In genomic region chr17:25083444-25083931, GRCm38 (mm10) we compare ENCODE assay signal across 8 mouse cellular contexts. TPM values are rescaled to one million over a fixed set of nuclear protein-coding genes. Genes with fewer than 3 reads are reported as not detected.
DNase-seq lines count a peak whose midpoint lies in the region; ATAC-seq and TF ChIP-seq lines count a peak whose summit lies in the region.

TSS of gene Tmem204 (minus strand) at chr17:25083591.

- no peak within 1 kb of the TSS for H3K9ac ChIP-seq in intestine, postnatal 0 days (ENCODE audit: low read depth, low read length)

- peak; percentile 46 for DNase-seq in ZHBTc4 (ENCODE audit: low read depth, low spot score)
- peak; percentile 90 for DNase-seq in embryo, embryonic 10.5 days (ENCODE audit: low spot score)
- DNase-seq in gonadal fat pad, adult 2 months (ENCODE audit: low read depth): no peak
- peak; percentile 71 to 77 for DNase-seq in lung, adult 18-20 months
- DNase-seq in cerebellum, postnatal 25 days: no peak
- DNase-seq in thymus, postnatal 14 days: no peak

- no peak within 1 kb of the TSS; the same call in 1 of the 2 replicates for H3K4me2 ChIP-seq in intestine, postnatal 0 days (replicated peaks; ENCODE audit: low read depth)

- peak; percentile 68 for ATAC-seq in intestine, postnatal 0 days

- H3K9me3 ChIP-seq in intestine, postnatal 0 days (ENCODE audit: control insufficient read depth): no peaks in the 10 kb centered on the region

- H3K36me3 ChIP-seq in intestine, postnatal 0 days (ENCODE audit: control insufficient read depth, insufficient read depth): peaks cover 3% of the 10 kb centered on the region
- peaks cover 2% of the 10 kb centered on the region; the same call in 1 of the 2 replicates for H3K36me3 ChIP-seq in small intestine, adult 2 months (ENCODE audit: control insufficient read depth, insufficient read depth, low read length)

- H3K4me1 ChIP-seq in intestine, postnatal 0 days (replicated peaks; ENCODE audit: control insufficient read depth, insufficient read depth, low read length): no peaks in the 10 kb centered on the region
- H3K4me1 ChIP-seq in small intestine, adult 2 months (ENCODE audit: control insufficient read depth, insufficient read depth, insufficient read length, low read length): 0 out of 2 replicates have a peak, but pooled peaks cover 2% of the 10 kb centered on the region

- peak within 1 kb of the TSS; percentile 81 for H3K27ac ChIP-seq in intestine, postnatal 0 days (ENCODE audit: low read depth, low read length)
- peak within 1 kb of the TSS; percentile 71 for H3K27ac ChIP-seq in small intestine, adult 2 months (ENCODE audit: insufficient read depth, low read depth, low read length)

- no peaks in the 10 kb centered on the region for H3K27me3 ChIP-seq in intestine, postnatal 0 days (replicated peaks; ENCODE audit: control insufficient read depth, insufficient read depth, low read length)
- no peaks in the 10 kb centered on the region for H3K27me3 ChIP-seq in small intestine, adult 2 months (ENCODE audit: control insufficient read depth, insufficient read depth, low read length)

- no peak within 1 kb of the TSS for H3K4me3 ChIP-seq in intestine, postnatal 0 days (ENCODE audit: low read depth, low read length)
- no peak within 1 kb of the TSS for H3K4me3 ChIP-seq in small intestine, adult 2 months (ENCODE audit: low read depth, low read length)

- TF ChIP-seq POLR2A in small intestine, adult 2 months (IDR thresholded peaks at IDR 0.05; ENCODE audit: low read depth, low read length): no peak

- WGBS in intestine, postnatal 0 days: 44% methylated on average over 7 of the region's 7 CpGs
- WGBS in small intestine, adult 2 months: 60% methylated on average over 7 of the region's 7 CpGs

- TF ChIP-seq CTCF in intestine, postnatal 0 days (IDR thresholded peaks at IDR 0.05; ENCODE audit: low read depth): peak; percentile 72
- peak; percentile 11; the same call in 1 of the 2 replicates for TF ChIP-seq CTCF in small intestine, adult 2 months (IDR thresholded peaks at IDR 0.05; ENCODE audit: extremely low read depth, insufficient read length, insufficient replicate concordance, low read depth, low read length)

RNA-seq across cellular contexts. Expression of gene Tmem204, which starts in this region (rescaled TPM):
- 37.6 and 53.0 TPM in 2 replicates for polyA plus RNA-seq in gonadal fat pad, adult 2 months (2012; rRNA removed)
- polyA plus RNA-seq in intestine, postnatal 0 days (2015; fragmentation: Nextera tagmentation; extraction: Ambion mirVana): 14.5 and 15.8 TPM in 2 replicates
- polyA plus RNA-seq in small intestine, adult 2 months (2012; rRNA removed): 9.7 and 17.7 TPM in 2 replicates

Comparison
In these comparisons a context has a peak if more than half of its experiments do, and no peak if none do; other contexts are left out.
1. DNase-seq: peak in ZHBTc4 (single experiment), embryo, embryonic 10.5 days (single experiment) and lung, adult 18-20 months (2 of 2); none in gonadal fat pad, adult 2 months (single experiment), cerebellum, postnatal 25 days (0 of 2) and thymus, postnatal 14 days (single experiment).